Mouse (Mus musculus): ENCODE data around the gene Aatk. TPM values are rescaled to one million over a fixed set of nuclear protein-coding genes. Genes with fewer than 3 reads are reported as not detected.

Gene Aatk
- 1 to 10 TPM; 3.7 to 9.0 TPM for total RNA-seq (2021)
- long read RNA-seq, experiment 1, full-length matches to known transcripts = 1 of 5 reads
- long read RNA-seq, experiment 1, partial matches to known transcripts = 3 of 5 reads
- long read RNA-seq, experiment 1, other reads (novel, unspliced or antisense) = 1 of 5 reads
- long read RNA-seq, experiment 2 = 0 reads

DNA sequence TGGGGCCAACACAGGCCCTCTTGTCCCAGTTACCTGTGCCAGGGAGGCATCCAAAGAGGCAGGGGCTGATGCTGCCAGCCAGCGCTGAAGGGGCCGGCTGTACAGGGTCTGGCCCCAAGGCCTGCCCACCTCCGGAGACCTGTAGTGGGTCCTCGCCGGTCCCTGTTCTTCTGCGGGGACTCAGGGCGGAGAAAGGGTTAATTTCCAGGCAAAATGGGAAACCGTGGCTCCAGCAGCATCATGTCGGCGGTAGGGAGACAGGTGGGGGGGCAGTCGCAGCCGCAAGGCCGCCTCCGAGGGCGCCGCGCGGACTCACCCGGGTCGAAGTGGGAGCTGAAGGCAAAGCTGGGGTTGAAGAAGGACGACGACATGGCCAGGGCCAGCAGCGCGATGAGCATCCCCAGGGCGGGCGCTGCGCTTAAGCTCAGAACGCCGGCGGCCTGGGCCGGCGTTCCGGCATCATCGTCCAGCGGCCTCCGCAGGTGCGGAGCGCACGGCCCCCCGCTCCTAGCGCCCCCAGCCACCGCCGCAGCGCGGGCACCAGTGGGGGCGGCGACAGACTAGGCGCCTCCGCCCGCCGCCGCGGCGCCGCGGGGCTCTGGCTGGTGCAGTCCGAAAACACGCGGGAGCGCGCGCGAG, at the start of gene Aatk:
Aatk (minus strand) TSS at position 615 of the 639 bp plus-strand sequence.
- peak; percentile 29 to 36 for DNase-seq
- intact Hi-C loops (cut with DNase I) = no loop called here

DNA sequence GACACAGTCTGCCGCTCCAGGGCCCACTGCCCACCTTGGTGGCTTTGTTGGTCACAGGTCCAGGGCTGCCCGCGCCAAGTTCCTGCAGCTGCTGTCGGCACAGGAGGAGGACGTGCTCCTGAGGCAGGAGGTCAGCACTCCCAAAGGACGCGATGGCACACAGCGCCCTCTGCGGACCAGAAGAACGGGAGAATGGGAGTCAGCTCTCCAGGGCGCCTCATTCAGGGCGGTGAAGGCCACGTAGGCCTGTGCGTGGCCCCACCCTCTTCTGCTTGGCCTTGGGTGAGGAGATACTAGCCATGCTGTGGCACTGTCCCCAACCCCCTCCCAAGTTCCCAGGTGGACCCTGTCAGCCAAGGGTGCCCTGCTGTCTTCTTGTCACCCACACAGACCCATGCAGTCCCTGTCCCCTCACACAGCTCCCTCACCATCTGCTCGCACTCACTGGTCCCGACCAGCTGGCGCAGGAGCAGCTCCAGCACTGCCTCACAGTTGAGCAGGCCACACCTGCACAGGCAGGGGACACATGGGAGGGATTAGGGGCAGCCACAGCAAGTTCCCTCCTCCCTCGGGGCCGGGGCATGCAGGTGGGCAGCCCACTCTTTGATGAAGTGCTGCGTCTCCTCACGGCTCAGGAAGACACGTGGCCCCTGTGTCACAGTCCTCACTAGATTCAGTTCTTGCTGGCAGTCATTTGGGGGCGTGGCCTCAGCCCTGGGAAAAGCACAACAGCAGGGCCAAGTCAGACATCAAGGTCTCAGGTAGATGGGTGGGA, 46.0 kb upstream of the Aatk start:
- intact Hi-C loops (cut with DNase I) = no loop called here
- DNase-seq = no peak

DNA sequence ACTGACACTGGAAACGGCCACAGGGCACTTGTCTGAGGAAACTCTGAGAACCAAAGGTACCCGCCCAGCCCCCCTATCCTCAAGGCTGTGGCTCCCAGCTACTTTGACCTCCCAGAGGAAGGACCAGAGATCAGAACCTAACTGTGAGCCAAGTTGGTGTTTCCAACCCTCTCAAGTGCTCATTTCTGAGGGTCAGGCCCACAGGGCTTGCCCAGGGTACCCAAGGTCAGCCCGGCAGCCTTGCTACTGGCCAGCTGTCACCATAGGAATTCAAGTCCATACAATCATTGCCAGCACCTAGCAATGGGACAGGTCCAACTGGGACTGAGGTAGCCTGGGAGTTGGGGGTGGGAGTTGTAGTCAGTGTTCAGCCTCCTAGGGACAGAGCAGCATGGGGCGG, 43.7 kb upstream of the Aatk start:
- intact Hi-C loops (cut with DNase I) = no loop called here
- DNase-seq = no peak

DNA sequence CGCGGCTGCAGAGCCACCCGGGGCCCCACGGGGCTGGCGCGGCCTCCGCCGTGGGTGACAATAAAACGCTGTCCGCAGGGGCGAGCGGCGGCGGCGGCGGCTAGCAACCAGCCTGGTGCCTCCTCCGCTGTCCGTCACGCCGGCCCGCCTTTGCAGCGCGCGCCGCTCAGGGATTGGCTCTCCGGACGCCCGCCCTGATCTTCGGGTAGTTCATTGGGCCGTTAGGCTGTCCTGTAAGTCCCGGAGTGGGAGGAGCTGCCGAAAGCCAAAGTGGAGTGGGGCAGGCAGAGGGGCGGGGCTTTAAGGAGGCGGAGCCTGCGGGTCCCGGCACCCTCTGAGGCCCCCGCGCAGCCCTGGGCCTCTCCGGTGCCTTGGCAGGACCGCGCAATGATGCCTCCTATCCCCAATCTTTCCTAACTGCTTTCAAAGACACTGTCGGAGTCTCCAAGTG, 39.8 kb upstream of the Aatk start, which contains the start of gene Cep131:
Cep131 (minus strand) TSS at position 126 of the 451 bp plus-strand sequence.
- peak; percentile 97 to 98 for DNase-seq
- intact Hi-C loops (cut with DNase I) = no loop called here

DNA sequence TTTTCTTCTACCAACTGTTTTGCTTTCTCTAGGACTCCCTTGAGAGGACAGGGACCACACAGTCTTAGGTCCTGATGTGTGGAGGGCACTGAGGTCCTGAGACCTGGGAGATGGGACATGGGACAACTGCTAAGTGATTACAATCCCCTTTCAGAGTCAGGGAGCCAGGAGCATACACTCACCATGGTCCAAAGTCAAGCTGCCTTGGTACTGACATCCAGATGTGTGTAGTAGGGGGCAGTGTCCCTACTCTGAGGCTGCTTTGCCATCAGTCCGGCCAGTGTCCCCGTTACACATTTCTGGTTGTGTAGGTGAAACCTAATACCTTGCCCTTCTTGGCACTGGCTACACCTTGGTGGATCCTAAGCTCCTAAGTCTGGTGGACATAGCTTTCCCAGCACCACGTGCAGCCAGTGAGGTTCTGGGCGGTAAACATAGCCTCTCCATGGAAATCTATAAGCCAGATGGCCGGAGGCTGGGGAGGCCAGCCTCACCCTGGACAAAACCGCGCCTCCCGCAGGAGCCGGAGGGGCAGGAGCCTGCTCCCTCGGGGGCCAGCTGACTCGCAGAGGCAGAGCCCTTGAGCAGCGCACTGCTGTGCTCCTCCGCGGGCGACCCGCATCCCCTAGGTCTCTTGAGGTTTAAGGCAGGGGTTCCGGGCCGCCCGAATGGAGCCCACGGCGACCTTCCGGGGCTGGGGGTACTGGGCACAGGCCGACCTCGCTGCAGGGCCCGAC, 39.1 kb upstream of the Aatk start:
- peak; percentile 54 to 57 for DNase-seq
- intact Hi-C loops (cut with DNase I) = no loop called here

DNA sequence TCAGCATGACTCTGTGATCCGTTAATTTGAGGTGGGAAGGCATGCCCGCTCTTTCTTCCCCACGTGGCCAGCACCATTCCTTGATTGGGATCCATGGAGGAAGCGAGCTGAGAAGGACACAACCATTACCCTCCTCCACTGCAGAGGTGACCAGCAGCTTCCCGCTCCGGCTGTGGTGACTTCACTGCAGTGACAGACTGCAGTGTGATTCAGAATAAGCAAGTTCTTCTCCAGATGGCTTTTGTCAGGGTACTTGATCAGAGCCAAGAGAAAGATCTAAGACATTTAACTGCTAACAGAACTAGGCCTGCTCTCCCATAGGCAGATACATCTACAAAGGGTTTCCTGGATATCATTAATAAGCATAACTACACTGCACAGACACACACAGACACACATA, 33.3 kb upstream of the Aatk start:
- intact Hi-C loops (cut with DNase I) = no loop called here
- no peak for DNase-seq

DNA sequence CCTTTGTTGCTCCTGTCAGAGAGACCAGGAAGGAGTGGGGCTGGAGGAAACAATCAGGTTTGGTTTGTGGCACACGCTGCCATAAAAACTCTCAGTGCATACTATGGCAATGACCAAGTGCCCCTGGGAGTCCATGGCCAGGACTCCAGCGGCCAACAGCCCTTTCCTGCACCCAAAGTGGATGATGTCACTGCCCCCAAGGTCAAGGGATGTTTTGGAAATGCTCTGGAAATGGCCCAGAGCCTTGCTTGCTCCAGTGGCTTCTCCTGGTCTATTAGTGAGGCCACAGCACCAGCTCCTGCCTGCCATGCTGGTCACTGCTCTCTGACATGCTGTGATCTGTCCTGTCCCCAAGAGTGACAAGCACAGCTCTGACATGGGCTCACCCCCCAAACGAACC, 29.2 kb upstream of the Aatk start:
- intact Hi-C loops (cut with DNase I) = no loop called here
- no peak for DNase-seq

DNA sequence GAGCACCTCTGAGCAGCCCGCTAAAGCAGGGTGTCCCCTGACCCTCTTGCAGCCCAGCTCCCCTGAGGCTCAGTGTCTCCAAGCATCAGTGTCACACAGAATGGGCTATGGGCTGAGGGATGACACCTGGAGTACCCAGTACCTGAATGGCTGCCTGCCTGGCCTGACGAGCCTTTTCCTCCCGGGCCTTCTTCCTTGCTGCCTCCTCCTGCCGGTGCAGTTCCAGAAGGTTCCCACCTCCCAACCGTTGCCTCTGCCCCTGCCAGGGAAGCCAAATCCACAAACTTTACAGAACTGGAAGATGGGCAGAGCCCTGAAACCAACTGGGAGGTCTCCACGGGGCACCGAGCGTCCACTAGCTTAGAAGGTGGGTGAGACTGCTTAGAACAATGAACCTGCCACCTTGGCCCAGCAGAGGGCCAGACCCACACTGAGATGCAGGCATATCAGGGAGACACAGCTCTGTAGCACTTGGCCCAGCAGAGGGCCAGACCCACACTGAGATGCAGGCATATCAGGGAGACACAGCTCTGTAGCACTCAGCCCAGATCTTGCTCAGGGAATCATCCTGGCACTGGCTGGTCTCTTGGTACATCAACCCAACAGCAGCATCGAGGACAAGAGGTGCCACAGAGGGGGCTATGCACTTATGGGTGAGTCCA, 26.1 kb upstream of the Aatk start:
- intact Hi-C loops (cut with DNase I) = no loop called here
- DNase-seq = no peak

DNA sequence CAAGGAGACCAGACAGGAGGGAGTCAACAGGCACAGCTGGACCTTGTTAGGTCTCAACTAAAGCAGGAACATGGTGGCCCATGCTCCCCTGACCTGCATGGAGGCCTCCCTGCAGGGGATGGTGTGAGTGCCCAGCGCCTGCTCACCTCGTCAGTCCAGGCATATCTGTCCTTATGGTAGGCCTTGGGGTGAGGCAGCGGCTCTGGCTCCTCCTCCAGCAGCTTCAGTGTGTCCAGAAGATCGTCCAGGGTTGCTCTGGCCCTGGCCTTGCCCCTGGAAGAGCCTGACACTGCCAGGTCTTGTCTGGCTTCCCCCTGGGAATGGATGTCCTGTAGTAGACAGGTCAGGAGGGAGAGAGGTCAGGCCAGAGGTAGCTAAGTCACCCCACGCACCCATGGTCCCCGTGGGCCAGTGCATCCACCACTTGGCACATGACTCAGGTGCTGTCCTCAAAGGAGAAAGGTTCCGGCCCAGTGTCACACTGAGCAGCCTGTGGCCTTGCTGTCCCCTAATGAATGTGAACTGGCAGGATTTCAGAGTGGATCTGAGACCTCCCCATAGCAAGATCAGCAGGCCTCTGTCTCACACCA, 24.9 kb upstream of the Aatk start:
- no peak for DNase-seq
- intact Hi-C loops (cut with DNase I) = no loop called here

DNA sequence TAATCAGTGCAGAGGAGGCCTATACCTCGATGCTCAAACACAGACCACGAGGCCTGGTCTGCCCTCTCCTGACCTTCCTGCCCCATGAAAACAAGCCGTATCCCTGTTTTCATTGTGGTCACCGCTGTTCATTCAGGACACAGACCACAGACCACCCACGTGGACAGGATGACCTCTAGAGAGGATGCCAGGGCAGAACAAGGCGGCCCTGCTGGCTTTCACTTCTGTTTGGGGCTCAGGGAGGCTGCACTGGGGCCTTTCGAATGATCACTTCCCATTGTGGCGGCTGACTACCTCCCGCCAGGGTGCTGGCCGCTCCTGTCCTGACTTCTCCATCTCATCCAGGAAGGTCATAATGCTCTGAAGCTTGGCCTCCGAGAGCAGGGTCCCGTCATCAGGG, 24.1 kb upstream of the Aatk start:
- intact Hi-C loops (cut with DNase I) = no loop called here
- no peak for DNase-seq

DNA sequence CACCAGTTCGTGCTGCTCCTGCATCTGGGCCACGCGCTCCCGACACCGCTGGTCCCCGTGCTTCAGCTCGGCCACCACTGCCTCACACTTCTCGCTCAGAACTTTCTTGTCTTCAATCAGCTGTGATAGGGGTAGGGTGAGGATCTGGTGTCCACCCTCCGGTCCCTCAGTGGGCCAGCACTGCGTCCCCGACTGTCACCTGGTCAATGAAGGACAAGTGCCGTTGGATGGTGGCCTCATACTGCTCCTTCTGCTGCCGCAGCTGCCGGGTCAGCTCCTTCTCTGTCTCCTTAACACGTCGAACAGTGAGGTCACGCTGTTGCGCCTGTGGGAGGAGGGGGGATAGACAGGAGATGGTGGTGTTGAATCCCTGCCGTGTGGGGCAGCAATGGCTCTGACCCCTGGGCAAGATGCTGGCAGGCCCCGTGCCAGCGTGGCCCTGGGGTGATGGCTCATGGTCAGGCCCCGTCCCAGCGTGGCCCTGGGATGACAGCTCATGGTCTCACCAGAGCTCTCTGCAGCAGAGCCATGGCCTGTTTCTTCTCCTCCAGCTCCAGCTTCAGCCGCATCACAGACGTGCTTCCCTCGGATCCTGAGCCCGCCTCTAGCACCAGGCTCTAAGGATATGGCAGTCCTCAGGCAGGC, 23.4 kb upstream of the Aatk start:
- DNase-seq = no peak
- intact Hi-C loops (cut with DNase I) = no loop called here

DNA sequence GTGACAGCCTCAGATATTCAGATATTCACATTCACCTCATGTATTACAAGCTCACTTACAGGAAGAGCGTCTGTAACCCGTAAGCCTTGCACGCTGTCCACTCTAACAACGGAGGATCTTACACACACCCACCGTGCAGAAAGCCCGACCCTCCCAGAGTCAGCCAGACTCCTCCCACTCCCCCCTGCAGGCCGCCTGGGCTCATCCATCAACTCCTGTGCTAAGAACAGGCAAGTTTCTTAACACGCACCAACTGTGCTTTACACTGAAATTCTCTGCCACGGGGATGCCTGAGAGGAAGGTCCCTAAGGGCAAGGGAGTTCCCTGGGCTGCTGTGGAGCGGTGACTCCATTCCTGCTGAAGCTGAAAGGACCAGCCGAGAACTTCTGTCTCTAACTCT, 22.3 kb upstream of the Aatk start:
- intact Hi-C loops (cut with DNase I) = loop anchor here (10.0 kb wide), 1 partner anchor 54 kb away; no protein-coding TSS in a partner anchor
- DNase-seq = no peak

DNA sequence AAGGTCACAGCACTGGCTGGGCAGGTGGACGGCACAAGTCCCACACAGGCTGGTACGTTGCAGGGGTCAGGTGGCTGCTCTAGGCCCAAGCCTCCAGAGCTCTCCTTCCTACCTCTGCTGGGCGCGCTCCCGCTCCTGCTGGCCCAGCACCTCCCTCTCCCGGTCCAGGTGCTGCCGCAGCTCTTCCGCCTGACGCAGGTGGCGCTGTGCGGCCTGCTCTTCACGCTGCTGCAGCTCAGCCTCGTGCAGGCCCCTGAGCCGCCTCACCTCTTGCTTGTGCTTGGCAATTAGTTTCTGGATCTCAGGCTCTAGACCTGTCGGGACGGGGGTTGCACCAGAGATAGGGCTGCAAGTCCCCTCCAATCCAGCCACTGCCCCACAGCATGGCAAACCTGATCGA, 20.9 kb upstream of the Aatk start:
- DNase-seq = no peak
- intact Hi-C loops (cut with DNase I) = loop anchor here (10.0 kb wide), 1 partner anchor 53 kb away; no protein-coding TSS in a partner anchor

DNA sequence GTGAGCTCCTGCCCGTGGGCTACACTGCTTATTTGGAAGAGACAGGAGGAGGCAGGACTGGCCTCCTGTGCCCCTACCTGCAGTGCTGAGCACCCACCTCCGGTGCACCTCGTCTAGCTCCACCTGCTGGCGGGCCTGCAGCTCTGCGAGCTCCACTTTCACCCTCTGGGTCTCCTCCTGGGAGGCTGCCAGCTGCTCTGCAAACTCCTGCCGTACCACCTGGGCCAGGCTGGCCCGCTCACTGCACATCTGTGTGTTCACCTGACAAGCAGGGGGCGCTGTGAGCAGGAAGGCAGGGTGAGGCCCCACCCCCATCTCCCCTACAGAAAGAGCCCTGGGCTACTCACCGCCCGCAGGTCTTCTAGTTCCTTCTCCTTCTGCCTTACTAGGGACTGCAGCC, 18.3 kb upstream of the Aatk start:
- intact Hi-C loops (cut with DNase I) = loop anchor here (1.0 to 10.0 kb wide), 2 partner anchors 35 to 50 kb away; no protein-coding TSS in a partner anchor
- DNase-seq = peak; percentile 69 to 81

DNA sequence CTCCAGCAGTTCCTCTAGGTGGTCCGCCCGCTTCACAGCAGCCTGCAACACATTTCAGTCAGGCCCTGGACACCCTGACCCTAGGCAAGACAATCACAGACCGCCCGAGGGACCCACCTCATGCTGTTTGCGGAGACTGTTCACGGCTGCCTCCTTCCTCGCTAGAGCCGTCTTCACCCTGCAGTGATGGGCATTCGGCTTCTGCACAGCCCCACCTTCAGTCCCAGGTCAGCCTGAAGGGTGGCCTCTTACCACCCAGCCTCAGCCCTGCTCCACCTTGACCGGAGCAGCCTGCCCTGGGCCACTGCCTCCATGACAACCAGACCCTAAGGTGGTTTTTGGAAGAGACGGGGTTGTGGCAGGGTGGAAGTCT, 17.7 kb upstream of the Aatk start:
- intact Hi-C loops (cut with DNase I) = loop anchor here (1.0 to 10.0 kb wide), 2 partner anchors 34 to 50 kb away; no protein-coding TSS in a partner anchor

DNA sequence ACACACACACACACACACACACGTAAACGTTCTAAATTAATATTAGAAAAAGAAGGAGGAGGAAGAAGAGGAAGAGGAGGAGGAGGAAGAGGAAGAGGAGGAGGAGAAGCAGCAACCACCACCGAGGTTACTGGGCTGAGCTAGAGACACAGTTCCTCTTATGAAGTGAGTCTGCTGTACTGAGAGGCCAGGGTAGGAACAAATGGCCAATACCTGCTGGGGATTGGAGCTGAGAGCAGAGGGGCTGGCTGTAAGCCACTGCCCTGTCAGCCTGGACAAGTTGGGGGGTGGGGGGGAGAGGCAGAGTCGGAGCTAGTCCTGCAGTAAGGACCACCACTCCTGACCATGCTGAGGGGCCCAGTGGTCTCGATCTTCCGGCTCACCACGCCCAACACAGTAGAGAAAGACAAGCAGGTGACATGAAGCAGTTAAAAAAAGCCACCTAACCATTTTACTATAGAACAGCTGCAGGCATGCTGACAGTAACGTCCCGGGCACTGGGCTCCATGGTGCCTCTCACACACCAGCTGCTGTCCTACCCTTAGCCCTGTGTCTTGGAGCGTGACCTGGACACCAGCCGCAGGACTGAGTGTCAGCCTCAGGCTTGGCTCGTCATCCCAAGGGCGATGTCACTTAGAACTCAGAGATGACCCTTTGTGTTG, 17.2 kb upstream of the Aatk start:
- intact Hi-C loops (cut with DNase I) = loop anchor here (10.0 kb wide), 1 partner anchor 49 kb away; no protein-coding TSS in a partner anchor
- no peak for DNase-seq

More for the DNA sequence above, 17.7 kb upstream of the Aatk start:
- no peak for DNase-seq

DNA sequence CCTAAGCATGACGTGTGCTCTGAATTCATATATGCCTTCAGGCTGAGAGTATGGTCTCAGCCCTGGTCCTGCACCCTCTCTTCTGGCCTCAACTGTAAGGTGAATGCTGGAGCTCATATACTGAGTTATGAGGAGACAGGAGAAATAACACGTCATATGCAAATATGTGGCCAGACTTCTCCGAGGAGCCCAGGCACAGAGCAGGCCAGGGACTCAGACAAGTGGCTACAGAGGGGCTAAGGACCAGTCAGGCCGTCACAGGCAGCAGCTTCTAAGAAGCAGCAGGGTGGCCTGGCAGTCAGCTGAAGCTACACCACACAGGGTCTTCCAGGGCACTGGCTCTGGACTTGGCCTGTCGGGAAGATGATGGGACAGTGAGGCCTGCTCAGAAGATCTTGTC, 16.4 kb upstream of the Aatk start:
- intact Hi-C loops (cut with DNase I) = loop anchor here (10.0 kb wide), 1 partner anchor 49 kb away; no protein-coding TSS in a partner anchor
- DNase-seq = no peak

DNA sequence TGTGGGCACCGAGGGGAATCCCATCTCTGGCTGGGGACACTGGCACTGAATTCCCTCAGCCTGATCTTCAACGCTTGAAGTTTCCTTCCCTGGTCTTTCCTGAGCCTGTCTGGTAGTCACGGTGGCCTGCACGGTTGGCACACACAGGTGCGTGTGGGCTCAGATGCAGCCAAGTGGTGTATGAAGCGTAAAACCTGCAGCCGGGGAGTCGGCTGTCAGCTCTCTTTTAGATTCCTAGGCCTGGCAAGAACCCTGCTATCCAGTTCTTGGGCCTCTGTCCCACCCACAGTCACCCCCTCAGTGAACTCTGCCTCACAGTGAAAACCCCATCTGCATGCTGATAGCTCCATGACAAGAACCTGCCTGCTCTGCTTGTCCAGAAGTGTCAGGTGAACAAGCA, 13.7 kb upstream of the Aatk start:
- intact Hi-C loops (cut with DNase I) = loop anchor here (10.0 kb wide), 1 partner anchor 46 kb away; no protein-coding TSS in a partner anchor
- DNase-seq = no peak
